8 mouse cellular contexts compared by ENCODE assay signal in the genomic region with DNA sequence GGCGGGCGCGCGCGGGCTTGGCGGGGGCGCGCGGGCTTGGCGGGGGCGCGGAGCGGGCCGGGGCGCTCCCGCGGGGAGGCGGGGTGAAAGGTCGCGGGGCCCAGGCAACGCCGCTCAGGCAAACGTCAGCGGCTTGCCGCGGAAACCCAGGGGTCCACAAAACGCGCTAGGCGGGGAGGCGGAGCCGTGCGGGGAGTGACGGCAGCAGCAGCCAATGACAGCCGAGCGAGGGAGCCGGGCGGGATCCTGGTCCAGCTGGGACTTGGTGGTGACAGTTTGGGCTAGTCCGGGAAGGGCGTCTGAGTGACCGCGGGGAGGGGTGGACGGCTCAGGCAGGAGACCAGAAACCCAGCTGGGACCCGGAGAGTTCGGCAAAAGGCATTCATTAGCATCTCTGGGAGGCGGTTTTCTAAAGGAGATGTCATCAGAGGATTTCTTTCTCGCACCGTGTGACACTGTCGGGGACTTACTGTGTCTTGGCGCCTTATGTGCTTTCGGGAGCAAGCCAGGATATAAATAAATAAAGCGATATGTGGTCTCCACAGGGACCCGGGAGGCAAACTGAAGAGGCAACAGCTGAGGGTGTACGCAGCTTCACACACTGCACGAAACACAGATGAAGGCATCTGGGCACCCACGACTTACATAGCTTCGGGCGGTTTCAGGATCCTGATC. TPM values are rescaled to one million over a fixed set of nuclear protein-coding genes. Genes with fewer than 3 reads are reported as not detected.
A peak's percentile ranks its signal among the peaks of the same experiment; 100 is the strongest.
DNase-seq lines count a peak whose midpoint lies in the region; ATAC-seq lines count a peak whose summit lies in the region.

No protein-coding gene starts in this region.

- H3K27ac ChIP-seq in intestine, embryonic 14.5 days (ENCODE audit: low read depth) = peak overlapping the region; percentile 79; the same call in 1 of the 2 replicates

- peak overlapping the region; percentile 64 for H3K9ac ChIP-seq in intestine, embryonic 14.5 days (ENCODE audit: low read length)

- H3K4me2 ChIP-seq in intestine, embryonic 14.5 days (ENCODE audit: low read length) = peak overlapping the region; percentile 60

- H3K4me3 ChIP-seq in intestine, embryonic 14.5 days (ENCODE audit: low read depth, low read length) = peak overlapping the region; percentile 71
- H3K4me3 ChIP-seq in megakaryocyte, embryonic 14.5 days (replicated peaks) = peak overlapping the region; percentile 93

- no peaks in the 10 kb centered on the region for H3K36me3 ChIP-seq in intestine, embryonic 14.5 days (ENCODE audit: control insufficient read depth, insufficient read depth, low read length)
- no peaks in the 10 kb centered on the region for H3K36me3 ChIP-seq in megakaryocyte, embryonic 14.5 days (replicated peaks; ENCODE audit: low read length)

- 1% methylated on average over 52 of the region's 57 CpGs for WGBS in intestine, embryonic 14.5 days

- ATAC-seq in common myeloid progenitor, adult 5-6 weeks (replicated peaks; ENCODE audit: low read depth, poor library complexity, severe bottlenecking) = peak; percentile 91
- ATAC-seq in intestine, embryonic 14.5 days (replicated peaks; ENCODE audit: low FRiP score, low TSS enrichment, low read depth) = peak; percentile 96
- ATAC-seq in inflammation-experienced regulatory T-cells, adult 6 months = no peak

- no peaks in the 10 kb centered on the region for H3K4me1 ChIP-seq in intestine, embryonic 14.5 days (replicated peaks; ENCODE audit: control insufficient read depth, insufficient read depth, low read length)
- H3K4me1 ChIP-seq in megakaryocyte, embryonic 14.5 days = peaks cover 15% of the 10 kb centered on the region

- intact Hi-C loops in gastrocnemius, postnatal 14 days (cut with DNase I; ENCODE audit: low total_unique reads) = no loop called here

- no peaks in the 10 kb centered on the region for H3K9me3 ChIP-seq in intestine, embryonic 14.5 days (ENCODE audit: control insufficient read depth, low read length)
- H3K9me3 ChIP-seq in megakaryocyte, embryonic 14.5 days = no peaks in the 10 kb centered on the region

- H3K27me3 ChIP-seq in intestine, embryonic 14.5 days (replicated peaks; ENCODE audit: control insufficient read depth, insufficient read depth, low read length) = peaks cover 3% of the 10 kb centered on the region; the same call in 1 of the 2 replicates
- peaks cover 47% of the 10 kb centered on the region for H3K27me3 ChIP-seq in megakaryocyte, embryonic 14.5 days (replicated peaks)

- peak; percentile 86 to 91 for DNase-seq in adrenal gland, adult 18-20 months (ENCODE audit: low spot score in 2 of 2)
- peak; percentile 92 for DNase-seq in gastrocnemius, postnatal 14 days
- DNase-seq in intestine, embryonic 14.5 days (ENCODE audit: low spot score) = peak; percentile 99
- DNase-seq in left cerebral cortex, adult 9 months (ENCODE audit: low spot score in 2 of 2) = peak; percentile 89 to 98
- DNase-seq in right cerebral cortex, postnatal 36 days (ENCODE audit: low spot score in 2 of 2) = peak; percentile 92 to 95

RNA-seq across cellular contexts. Expression of a gene that starts 0.8 kb away (rescaled TPM):
- total RNA-seq in adrenal gland, adult 18-20 months (2021) = 1 to 10 TPM; 3.6 to 5.4 TPM
- 0.05 TPM in 1 of 2 replicates, not detected in the other for total RNA-seq in common myeloid progenitor, adult 5-6 weeks (2017)
- 1 to 10 TPM; 6.1 to 7.8 TPM for total RNA-seq in gastrocnemius, postnatal 14 days (2021)
- 1.5 and 1.8 TPM in 2 replicates for polyA plus RNA-seq in intestine, embryonic 14.5 days (2014; fragmentation: Nextera tagmentation; extraction: Ambion mirVana)
- 0.08 TPM in 1 of 2 replicates, not detected in the other for polyA plus RNA-seq in megakaryocyte, embryonic 14.5 days (2012; ENCODE audit: insufficient read depth, low replicate concordance)
- under 1 TPM in 1 of 3 experiments, not detected in 2; 0.04 TPM for polyA plus RNA-seq in inflammation-experienced regulatory T-cells, adult 6 months (2017; shearing (Covaris generic))
